Mouse (Mus musculus): Measurements from ENCODE around the gene Gm21190. TPM values are rescaled to one million over a fixed set of nuclear protein-coding genes. Genes with fewer than 3 reads are reported as not detected.
A peak's percentile ranks its signal among the peaks of the same experiment; 100 is the strongest.
"Not testable (repeated sequence)": the region's sequence is repeated elsewhere in the genome, so short reads cannot be mapped to it uniquely, and the experiment has no call there.

Gene Gm21190
- polyA plus RNA-seq, 1 experiment from 2014 or later: not detected

GRCm38 (mm10) chr5:15522028-15522427 is 7.0 kb downstream of the Gm21190 start:
- not testable (repeated sequence) for H3K9ac ChIP-seq (ENCODE audit: low read length); ATAC-seq (replicated peaks; ENCODE audit: low FRiP score, low TSS enrichment, low read depth)
- WGBS: 40% methylated on average over 2 of the region's 2 CpGs

GRCm38 (mm10) chr5:15520418-15520817 is 8.6 kb downstream of the Gm21190 start:
- not testable (repeated sequence) for H3K36me3 ChIP-seq (ENCODE audit: control insufficient read depth, insufficient read depth, low read length); DNase-seq (ENCODE audit: low spot score); H3K4me3 ChIP-seq (ENCODE audit: low read depth, low read length); H3K9ac ChIP-seq (ENCODE audit: low read length); H3K27me3 ChIP-seq (replicated peaks; ENCODE audit: control insufficient read depth, insufficient read depth, low read length); ATAC-seq (replicated peaks; ENCODE audit: low FRiP score, low TSS enrichment, low read depth); H3K27ac ChIP-seq (ENCODE audit: low read depth); H3K4me2 ChIP-seq (ENCODE audit: low read length); H3K4me1 ChIP-seq (replicated peaks; ENCODE audit: control insufficient read depth, insufficient read depth, low read length); H3K9me3 ChIP-seq (ENCODE audit: control insufficient read depth, low read length)
- 25% methylated on average over 5 of the region's 5 CpGs for WGBS

More at GRCm38 (mm10) chr5:15522028-15522427, 7.0 kb downstream of the Gm21190 start:
- H3K27ac ChIP-seq (ENCODE audit: low read depth); H3K36me3 ChIP-seq (ENCODE audit: control insufficient read depth, insufficient read depth, low read length); H3K9me3 ChIP-seq (ENCODE audit: control insufficient read depth, low read length); H3K4me1 ChIP-seq (replicated peaks; ENCODE audit: control insufficient read depth, insufficient read depth, low read length); DNase-seq (ENCODE audit: low spot score); H3K27me3 ChIP-seq (replicated peaks; ENCODE audit: control insufficient read depth, insufficient read depth, low read length); H3K4me3 ChIP-seq (ENCODE audit: low read depth, low read length); H3K4me2 ChIP-seq (ENCODE audit: low read length): not testable (repeated sequence)

- not testable (repeated sequence) for H3K9me3 ChIP-seq (ENCODE audit: control insufficient read depth, low read length)
These were observed 11.9 kb downstream of the Gm21190 start for GRCm38 (mm10) chr5:15517150-15517549.

DNA sequence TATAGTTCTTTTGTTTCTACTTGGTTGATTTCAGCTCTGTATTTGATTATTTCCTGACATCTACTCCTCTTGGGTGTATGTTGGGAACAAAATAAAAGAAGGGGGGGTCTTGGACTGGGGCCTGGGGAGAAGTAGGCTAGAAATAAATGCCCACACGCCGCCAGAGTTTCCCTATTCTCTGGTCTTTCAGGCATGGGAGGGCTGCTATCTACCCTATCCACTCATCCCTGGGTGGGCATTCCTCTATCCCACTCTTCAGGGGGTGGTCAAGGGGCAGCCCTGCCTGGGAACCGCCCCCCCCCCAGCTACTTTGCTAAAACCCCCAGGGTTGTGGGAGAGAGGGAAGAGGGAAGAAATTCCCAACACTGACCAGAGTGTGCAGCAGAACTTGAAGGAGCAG is 16.8 kb downstream of the Gm21190 start:
- peaks cover 14% of the 10 kb centered on the region for H3K9me3 ChIP-seq (ENCODE audit: control insufficient read depth, low read length)
- H3K9ac ChIP-seq (ENCODE audit: low read length); H3K27ac ChIP-seq (ENCODE audit: low read depth); H3K4me1 ChIP-seq (replicated peaks; ENCODE audit: control insufficient read depth, insufficient read depth, low read length); H3K4me2 ChIP-seq (ENCODE audit: low read length); ATAC-seq (replicated peaks; ENCODE audit: low FRiP score, low TSS enrichment, low read depth); H3K36me3 ChIP-seq (ENCODE audit: control insufficient read depth, insufficient read depth, low read length); H3K4me3 ChIP-seq (ENCODE audit: low read depth, low read length); H3K27me3 ChIP-seq (replicated peaks; ENCODE audit: control insufficient read depth, insufficient read depth, low read length); DNase-seq (ENCODE audit: low spot score): not testable (repeated sequence)
- WGBS: 70% methylated on average over 3 of the region's 3 CpGs

More at GRCm38 (mm10) chr5:15517150-15517549, 11.9 kb downstream of the Gm21190 start:
- not testable (repeated sequence) for H3K27me3 ChIP-seq (replicated peaks; ENCODE audit: control insufficient read depth, insufficient read depth, low read length); H3K36me3 ChIP-seq (ENCODE audit: control insufficient read depth, insufficient read depth, low read length); H3K4me1 ChIP-seq (replicated peaks; ENCODE audit: control insufficient read depth, insufficient read depth, low read length); H3K27ac ChIP-seq (ENCODE audit: low read depth); H3K9ac ChIP-seq (ENCODE audit: low read length); ATAC-seq (replicated peaks; ENCODE audit: low FRiP score, low TSS enrichment, low read depth); H3K4me3 ChIP-seq (ENCODE audit: low read depth, low read length); DNase-seq (ENCODE audit: low spot score); H3K4me2 ChIP-seq (ENCODE audit: low read length)
- WGBS: 68% methylated on average over 2 of the region's 2 CpGs

DNA sequence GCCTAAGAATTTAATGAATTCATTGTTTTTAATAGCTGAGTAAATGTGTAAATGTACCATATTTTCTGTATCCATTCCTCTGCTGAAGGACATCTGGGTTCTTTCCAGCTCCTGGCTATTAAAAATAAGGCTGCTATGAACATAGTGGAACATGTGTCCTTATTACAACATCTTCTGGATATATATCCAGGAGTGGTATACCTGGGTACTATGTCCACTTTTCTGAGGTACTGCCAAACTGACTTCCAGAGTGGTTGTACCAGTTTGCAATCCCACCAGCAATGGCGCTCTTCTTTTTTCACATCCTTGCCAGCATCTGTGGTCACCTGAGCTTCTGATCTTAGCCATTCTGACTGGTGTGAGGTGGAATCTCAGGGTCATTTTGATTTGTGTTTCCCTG is 19.1 kb downstream of the Gm21190 start:
- not testable (repeated sequence) for H3K36me3 ChIP-seq (ENCODE audit: control insufficient read depth, insufficient read depth, low read length); ATAC-seq (replicated peaks; ENCODE audit: low FRiP score, low TSS enrichment, low read depth); H3K4me2 ChIP-seq (ENCODE audit: low read length); H3K9ac ChIP-seq (ENCODE audit: low read length); H3K27me3 ChIP-seq (replicated peaks; ENCODE audit: control insufficient read depth, insufficient read depth, low read length); H3K4me3 ChIP-seq (ENCODE audit: low read depth, low read length); H3K27ac ChIP-seq (ENCODE audit: low read depth); H3K4me1 ChIP-seq (replicated peaks; ENCODE audit: control insufficient read depth, insufficient read depth, low read length); DNase-seq (ENCODE audit: low spot score)
- WGBS: 82% methylated on average over 1 of the region's 1 CpGs
- peaks cover 14% of the 10 kb centered on the region for H3K9me3 ChIP-seq (ENCODE audit: control insufficient read depth, low read length)

DNA sequence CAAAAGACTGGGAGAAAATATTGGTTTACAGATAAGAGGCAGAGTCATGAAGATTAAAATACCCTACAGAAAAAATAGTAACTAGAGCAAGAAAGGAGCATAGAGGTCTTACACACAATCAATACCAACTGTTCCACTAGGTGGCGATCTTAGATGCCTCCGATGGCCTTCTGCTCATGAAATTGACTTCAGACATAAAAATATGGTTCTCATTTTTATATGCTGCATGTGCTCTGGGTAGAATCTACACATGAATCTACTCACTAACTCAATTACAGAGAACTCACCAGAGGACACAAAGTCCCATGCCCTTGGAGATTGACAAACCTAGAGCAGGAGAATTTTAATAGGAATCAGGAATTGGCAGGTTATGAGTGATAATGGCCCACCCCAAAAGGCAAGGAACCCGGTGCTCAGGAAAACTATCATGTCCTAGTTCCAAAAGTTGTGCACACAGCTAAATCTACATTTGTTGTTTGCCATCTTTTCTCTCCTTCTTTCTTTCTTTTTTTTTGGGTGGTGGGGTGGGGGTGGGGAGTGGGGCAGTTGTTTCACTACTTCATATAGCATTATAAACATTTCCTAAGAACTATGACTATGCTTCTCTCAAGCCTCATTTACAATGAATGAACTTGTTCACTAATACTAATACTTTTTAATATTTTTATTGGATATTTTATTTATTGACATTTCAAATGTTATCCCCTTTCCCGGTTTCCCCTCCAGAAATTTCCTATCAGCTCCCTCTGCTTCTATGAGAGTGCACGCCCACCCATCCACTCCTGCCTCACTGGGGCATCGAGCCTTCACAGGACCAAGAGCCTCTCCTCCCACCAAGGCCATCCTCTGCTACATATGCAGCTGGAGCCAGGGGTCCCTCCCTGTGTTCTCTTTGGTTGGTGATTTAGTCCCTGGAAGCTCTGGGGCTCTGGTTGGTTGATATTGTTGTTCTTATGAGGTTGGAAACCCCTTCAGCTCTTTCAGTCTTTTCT is 20.3 kb downstream of the Gm21190 start:
- not testable (repeated sequence) for DNase-seq (ENCODE audit: low spot score); H3K36me3 ChIP-seq (ENCODE audit: control insufficient read depth, insufficient read depth, low read length); H3K4me1 ChIP-seq (replicated peaks; ENCODE audit: control insufficient read depth, insufficient read depth, low read length); ATAC-seq (replicated peaks; ENCODE audit: low FRiP score, low TSS enrichment, low read depth); H3K27me3 ChIP-seq (replicated peaks; ENCODE audit: control insufficient read depth, insufficient read depth, low read length); H3K4me2 ChIP-seq (ENCODE audit: low read length); H3K9ac ChIP-seq (ENCODE audit: low read length); H3K27ac ChIP-seq (ENCODE audit: low read depth); H3K4me3 ChIP-seq (ENCODE audit: low read depth, low read length)
- peaks cover 14% of the 10 kb centered on the region for H3K9me3 ChIP-seq (ENCODE audit: control insufficient read depth, low read length)
- WGBS: 64% methylated on average over 6 of the region's 6 CpGs

DNA sequence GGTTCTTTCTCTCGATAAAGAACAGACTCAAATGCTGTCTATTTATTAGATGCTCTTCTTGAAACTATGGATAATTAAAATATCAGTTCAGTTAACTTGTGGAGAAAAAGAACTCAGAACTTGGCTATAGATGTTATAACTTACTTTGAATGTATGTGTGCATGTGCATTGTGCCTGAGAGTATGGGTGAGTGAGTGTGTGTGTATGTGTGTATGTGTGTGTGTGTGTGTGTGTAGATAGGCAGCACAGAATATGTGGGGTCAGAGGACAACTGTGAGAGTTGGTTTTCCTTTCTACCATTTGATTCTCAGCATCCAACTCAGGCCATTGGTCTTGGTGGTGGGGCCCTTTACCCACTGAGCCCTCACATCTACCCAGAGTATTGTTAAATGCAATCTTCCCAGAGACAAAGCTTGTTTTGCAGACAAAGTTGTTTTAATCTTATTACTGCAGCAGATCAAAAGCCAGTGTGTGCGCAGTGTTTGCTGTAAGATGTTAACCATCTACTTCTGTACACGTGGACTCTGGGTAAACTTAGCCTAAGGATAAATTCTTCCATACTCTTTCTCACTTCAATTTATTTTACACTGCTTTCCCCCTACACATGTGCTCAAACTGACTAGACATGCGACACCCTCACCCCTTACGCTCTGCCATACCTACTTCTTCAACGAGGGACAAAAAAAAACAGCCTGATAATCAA is 21.1 kb downstream of the Gm21190 start:
- peak; percentile 58 for DNase-seq (ENCODE audit: low spot score)
- H3K36me3 ChIP-seq (ENCODE audit: control insufficient read depth, insufficient read depth, low read length); H3K9ac ChIP-seq (ENCODE audit: low read length); H3K4me3 ChIP-seq (ENCODE audit: low read depth, low read length); H3K27me3 ChIP-seq (replicated peaks; ENCODE audit: control insufficient read depth, insufficient read depth, low read length); H3K4me2 ChIP-seq (ENCODE audit: low read length); H3K4me1 ChIP-seq (replicated peaks; ENCODE audit: control insufficient read depth, insufficient read depth, low read length); H3K27ac ChIP-seq (ENCODE audit: low read depth): not testable (repeated sequence)
- ATAC-seq (replicated peaks; ENCODE audit: low FRiP score, low TSS enrichment, low read depth): peak; percentile 85
- H3K9me3 ChIP-seq (ENCODE audit: control insufficient read depth, low read length): peaks cover 14% of the 10 kb centered on the region
- WGBS: 68% methylated on average over 6 of the region's 6 CpGs

DNA sequence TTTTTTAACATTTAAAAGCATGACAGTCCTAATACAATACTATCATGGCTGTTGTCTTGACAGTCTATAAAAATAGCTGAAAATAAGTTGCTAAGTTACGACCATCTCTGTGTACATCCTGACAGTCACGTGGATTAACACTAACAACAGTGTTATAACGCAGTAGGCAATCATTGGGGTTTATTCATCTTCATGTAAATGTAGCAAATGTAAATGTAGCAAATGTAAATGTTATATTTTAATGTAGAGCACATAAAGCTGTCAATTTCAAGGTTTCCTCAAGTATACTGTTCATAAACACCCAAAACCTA is 21.8 kb downstream of the Gm21190 start:
- DNase-seq (ENCODE audit: low spot score) (no peak), ATAC-seq (replicated peaks; ENCODE audit: low FRiP score, low TSS enrichment, low read depth) (peak; percentile 40; the same call in 1 of the 2 replicates)
- Histone ChIP-seq H3K27me3 (replicated peaks; ENCODE audit: control insufficient read depth, insufficient read depth, low read length) (no peaks in the 10 kb centered on the region), H3K36me3 (ENCODE audit: control insufficient read depth, insufficient read depth, low read length) (no peaks in the 10 kb centered on the region), H3K4me3 (ENCODE audit: low read depth, low read length) (no peak overlapping the region), H3K9ac (ENCODE audit: low read length) (no peak overlapping the region), H3K27ac (ENCODE audit: low read depth) (no peak overlapping the region), H3K4me1 (replicated peaks; ENCODE audit: control insufficient read depth, insufficient read depth, low read length) (no peaks in the 10 kb centered on the region), H3K9me3 (ENCODE audit: control insufficient read depth, low read length) (peaks cover 12% of the 10 kb centered on the region), H3K4me2 (ENCODE audit: low read length) (no peak overlapping the region)
- WGBS: 68% methylated on average over 3 of the region's 3 CpGs
